Mouse (Mus musculus) liver, adult 2 months (tissue): ENCODE data around the gene Il2ra. TPM values are rescaled to one million over a fixed set of nuclear protein-coding genes. Genes with fewer than 3 reads are reported as not detected.

Source experiments
- DNase-seq: peaks from one replicate; pipeline ENCODE4 v3.0.0-alpha.2; 2011; ENCODE audit warnings: low read depth, low spot score; ENCODE audit errors: extremely low read depth
- H3K27ac ChIP-seq: fragments of 200-500 bp; replicated peaks from 2 replicates; pipeline ENCODE4 v1.5.1; 2012; ENCODE audit warnings: low read depth, mild to moderate bottlenecking, control low read depth, inconsistent platforms, low read length; ENCODE audit not compliant: insufficient read depth
- H3K27me3 ChIP-seq: fragments of 200-500 bp; 2 replicates; pipeline ENCODE4 v1.6.1; 2012; ENCODE audit warnings: mild to moderate bottlenecking, moderate library complexity, low read length, inconsistent platforms; ENCODE audit not compliant: control insufficient read depth, insufficient read depth
- H3K36me3 ChIP-seq: fragments of 200-500 bp; 2 replicates; pipeline ENCODE4 v1.6.1; 2012; ENCODE audit warnings: low read length, inconsistent platforms; ENCODE audit not compliant: control insufficient read depth, insufficient read depth
- H3K4me1 ChIP-seq: fragments of 200-500 bp; 2 replicates; pipeline ENCODE4 v1.6.1; 2011; ENCODE audit warnings: low read length; ENCODE audit not compliant: control insufficient read depth, insufficient read depth
- H3K4me3 ChIP-seq: fragments of 200-500 bp; 2 replicates; pipeline ENCODE4 v1.5.1; 2011; ENCODE audit warnings: low read depth, mild to moderate bottlenecking, control low read depth, low read length, moderate library complexity; ENCODE audit not compliant: insufficient read depth
- H3K79me2 ChIP-seq: fragments of 200-500 bp; 2 replicates; pipeline ENCODE4 v1.6.1; 2012; ENCODE audit warnings: inconsistent platforms, mild to moderate bottlenecking, low read length, moderate library complexity; ENCODE audit not compliant: control insufficient read depth, insufficient read depth
- H3K9ac ChIP-seq: fragments of 200-500 bp; 2 replicates; pipeline ENCODE4 v1.6.1; 2012; ENCODE audit warnings: low read depth, mild to moderate bottlenecking, control low read depth, inconsistent platforms, low read length
- CTCF ChIP-seq: fragments of 200-500 bp; IDR thresholded peaks from 2 replicates; pipeline ENCODE4 v1.5.1; 2011; ENCODE audit warnings: low read depth, low read length, control low read depth
- POLR2A ChIP-seq: fragments of 200-500 bp; IDR thresholded peaks from 2 replicates; pipeline ENCODE4 v1.6.1; 2011; ENCODE audit warnings: low read length, control low read depth; ENCODE audit not compliant: insufficient read depth; ENCODE audit errors: extremely low read depth
- WGBS: fragments of 180-500 bp; shearing (Covaris S2); methylation state at CpG from one replicate; pipeline ENCODE4 v1.1.7; 2018; 5-methylcytosine and 5-hydroxymethylcytosine counted together
- polyA plus RNA-seq: library from polyadenylated mRNA; depleted of rRNA; stranded (reverse); fragments of >200 nt; gene quantifications from 2 replicates; pipeline ENCODE4 v1.2.3, GENCODE M21; 2012; rRNA removed
- total RNA-seq: library from RNA; depleted of rRNA; stranded (reverse); fragments of >200 nt; gene quantifications from 2 replicates; pipeline ENCODE4 v1.2.3, GENCODE M21; 2014; rRNA removed

Il2ra gene
- total RNA-seq: 0.07 and 0.09 TPM in 2 replicates
- 0.04 TPM in 2 replicates for polyA plus RNA-seq

DNA sequence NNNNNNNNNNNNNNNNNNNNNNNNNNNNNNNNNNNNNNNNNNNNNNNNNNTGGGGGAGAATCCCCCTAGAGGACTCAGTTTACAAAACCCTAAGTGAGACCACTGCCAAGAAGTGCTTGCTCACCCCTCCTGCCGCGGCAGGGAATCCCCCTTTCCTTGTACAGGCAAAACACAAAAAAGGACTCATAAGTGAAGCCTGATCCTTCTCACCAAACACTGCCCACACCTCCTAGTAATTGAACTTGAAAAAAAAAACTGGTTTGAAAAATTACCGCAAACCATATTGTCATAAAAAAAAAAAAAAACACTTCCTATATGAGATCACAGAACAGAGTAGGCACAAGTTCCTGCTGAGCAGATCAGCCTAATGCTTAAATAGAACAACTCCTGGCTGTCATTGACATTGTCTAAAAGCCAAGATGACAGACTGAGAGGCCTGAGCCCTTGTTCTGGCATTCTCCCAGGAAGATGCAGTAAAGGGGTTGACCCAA lies at the start of gene Il2ra:
TSS of gene Il2ra (plus strand) at position 357 of the 491 bp plus-strand sequence.
- 85% methylated on average over 3 of the region's 3 CpGs for WGBS
- no peak within 1 kb of the TSS for H3K27ac ChIP-seq

DNA sequence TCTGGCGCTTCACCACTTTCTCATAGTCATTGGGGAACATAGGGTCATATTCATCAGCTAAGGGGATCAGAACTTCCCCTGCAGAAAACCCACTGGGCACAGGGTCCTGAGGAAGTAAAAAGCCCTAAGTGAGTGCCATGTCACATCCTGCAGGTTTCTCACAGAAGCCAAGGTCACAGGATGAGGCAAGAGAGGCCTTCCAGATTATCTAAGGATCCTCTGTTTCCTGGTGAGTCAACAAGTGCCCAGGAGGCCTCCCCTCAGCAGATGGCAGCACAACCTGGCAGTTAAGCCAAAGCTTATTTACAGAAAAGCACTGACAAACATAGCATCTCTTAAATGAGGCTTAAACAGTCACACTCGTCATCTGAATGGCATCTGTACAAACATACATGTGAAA lies 45.9 kb upstream of the Il2ra start:
- Histone ChIP-seq H3K79me2 (peaks cover 8% of the 10 kb centered on the region; the same call in 1 of the 2 replicates), H3K27me3 (no peaks in the 10 kb centered on the region), H3K9ac (no peak overlapping the region), H3K36me3 (peaks cover 42% of the 10 kb centered on the region), H3K27ac (no peak overlapping the region), H3K4me3 (no peak overlapping the region), H3K4me1 (peaks cover 15% of the 10 kb centered on the region)
- WGBS: 54% methylated on average over 2 of the region's 2 CpGs
- TF ChIP-seq CTCF (no peak), POLR2A (no peak)
- no peak for DNase-seq

More for the DNA sequence above, at the start of gene Il2ra:
- Histone ChIP-seq H3K36me3 (no peaks in the 10 kb centered on the region), H3K9ac (no peak within 1 kb of the TSS), H3K4me3 (no peak within 1 kb of the TSS), H3K79me2 (no peaks in the 10 kb centered on the region), H3K4me1 (no peaks in the 10 kb centered on the region), H3K27me3 (no peaks in the 10 kb centered on the region)
- TF ChIP-seq POLR2A: no peak
- TF ChIP-seq CTCF: no peak
- no peak for DNase-seq

DNA sequence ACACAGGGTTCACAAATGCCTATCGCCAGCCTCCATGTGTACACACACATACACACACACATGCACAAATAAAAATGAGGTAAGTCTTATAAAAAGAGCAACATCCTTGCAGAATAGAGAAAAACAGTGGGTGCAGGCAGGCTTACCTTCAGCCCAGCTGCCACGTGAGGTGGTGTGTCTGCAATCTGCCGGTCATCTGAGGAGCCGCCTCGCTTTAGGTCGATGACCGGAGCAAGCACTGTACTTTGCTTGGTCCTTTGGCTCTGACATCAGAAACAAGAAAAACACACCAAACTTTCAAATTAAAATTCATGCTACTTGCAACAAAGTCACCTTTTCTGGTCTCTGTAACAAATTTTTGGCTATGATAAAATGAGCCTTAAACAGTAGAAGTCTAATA lies 44.7 kb upstream of the Il2ra start:
- no peaks in the 10 kb centered on the region for H3K27me3 ChIP-seq
- H3K79me2 ChIP-seq: peaks cover 19% of the 10 kb centered on the region; the same call in 1 of the 2 replicates
- DNase-seq: peak; percentile 89
- TF ChIP-seq POLR2A (no peak), CTCF (no peak)
- H3K9ac ChIP-seq: no peak overlapping the region
- peak overlapping the region; percentile 45 for H3K27ac ChIP-seq
- WGBS: 31% methylated on average over 7 of the region's 7 CpGs
- H3K36me3 ChIP-seq: peaks cover 30% of the 10 kb centered on the region
- H3K4me1 ChIP-seq: peaks cover 17% of the 10 kb centered on the region
- H3K4me3 ChIP-seq: no peak overlapping the region

DNA sequence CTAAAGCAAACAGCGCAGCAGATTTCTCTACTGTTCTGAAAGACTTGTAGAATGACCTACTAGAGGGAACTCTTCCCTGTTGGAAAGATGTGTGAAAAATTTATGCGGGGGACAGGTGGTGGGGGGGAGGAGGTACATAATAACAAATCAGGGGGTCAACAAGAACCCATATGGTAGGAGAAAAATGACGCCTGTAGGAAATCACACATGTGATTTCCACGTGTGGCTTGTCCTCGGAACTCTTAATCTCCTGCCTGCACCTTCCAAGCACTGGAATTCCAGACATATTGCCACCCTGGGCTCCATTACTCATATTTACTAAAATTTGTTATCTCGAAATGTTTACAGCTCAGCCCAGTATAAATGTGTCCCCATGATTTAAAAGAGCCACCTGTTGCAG lies 40.8 kb upstream of the Il2ra start:
- DNase-seq: no peak
- H3K4me1 ChIP-seq: peaks cover 17% of the 10 kb centered on the region
- H3K27me3 ChIP-seq: no peaks in the 10 kb centered on the region
- no peak overlapping the region for H3K27ac ChIP-seq
- H3K9ac ChIP-seq: no peak overlapping the region
- H3K4me3 ChIP-seq: no peak overlapping the region
- H3K36me3 ChIP-seq: peaks cover 9% of the 10 kb centered on the region
- no peak for TF ChIP-seq CTCF
- TF ChIP-seq POLR2A: no peak
- 65% methylated on average over 6 of the region's 6 CpGs for WGBS
- peaks cover 20% of the 10 kb centered on the region; the same call in 1 of the 2 replicates for H3K79me2 ChIP-seq

DNA sequence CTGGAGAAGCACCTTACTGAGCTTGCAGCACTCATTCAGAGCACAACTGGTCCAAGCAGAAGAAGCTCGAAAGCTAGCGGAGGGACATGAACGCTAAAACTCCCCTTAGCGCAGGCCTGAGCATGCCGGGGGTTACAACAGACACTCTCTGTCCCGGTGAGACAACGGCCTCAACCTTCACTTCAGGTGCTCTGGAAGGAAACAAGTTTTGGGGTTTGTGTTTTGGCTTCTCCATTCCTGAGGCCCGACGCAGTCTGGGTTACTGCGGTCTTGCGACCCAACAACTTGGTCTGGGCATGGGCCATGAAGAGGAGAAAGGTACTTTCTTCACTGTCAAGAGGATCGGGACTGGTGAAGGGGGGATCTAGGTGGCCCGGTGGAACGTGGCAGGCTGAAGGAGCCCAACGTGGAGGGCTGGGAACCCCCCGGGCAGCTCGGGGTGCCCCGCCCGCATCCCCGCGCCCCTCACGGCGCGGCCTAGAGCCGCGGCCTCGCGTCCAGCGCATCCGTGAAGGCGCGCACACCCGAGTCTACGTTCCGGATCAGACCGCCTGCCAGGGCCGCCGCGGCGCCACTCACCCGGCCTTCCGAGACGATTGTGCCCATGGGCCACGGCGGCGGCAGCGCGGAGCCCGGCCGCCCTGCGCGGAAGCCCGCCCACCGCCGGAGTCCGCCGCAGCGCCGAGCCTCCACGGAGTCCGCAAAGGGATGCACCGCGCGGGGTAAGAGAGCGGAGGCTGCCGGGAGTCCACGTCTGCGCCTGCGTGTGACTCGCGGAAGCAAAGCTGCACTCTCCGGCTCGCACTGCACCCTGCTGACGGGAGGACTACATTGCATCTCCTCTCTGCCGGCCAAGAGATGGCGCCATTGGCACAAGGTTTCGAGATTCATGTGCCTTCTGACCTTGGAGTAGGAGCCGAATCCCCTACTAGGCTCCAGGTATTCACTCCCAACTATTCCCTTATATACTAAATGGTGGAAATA lies 39.8 kb upstream of the Il2ra start:
- peaks cover 20% of the 10 kb centered on the region; the same call in 1 of the 2 replicates for H3K79me2 ChIP-seq
- peaks cover 7% of the 10 kb centered on the region for H3K36me3 ChIP-seq
- TF ChIP-seq POLR2A: peak; percentile 69
- TF ChIP-seq CTCF: peak; percentile 100
- under 1% methylated on average over 78 of the region's 78 CpGs for WGBS
- H3K4me3 ChIP-seq: peak overlapping the region; percentile 88
- peak; percentile 85 for DNase-seq
- H3K9ac ChIP-seq: peak overlapping the region; percentile 95
- H3K27ac ChIP-seq: peak overlapping the region; percentile 53
- no peaks in the 10 kb centered on the region for H3K27me3 ChIP-seq
- peaks cover 15% of the 10 kb centered on the region for H3K4me1 ChIP-seq
